Mouse (Mus musculus): ENCODE data around the gene Fam131c. TPM values are rescaled to one million over a fixed set of nuclear protein-coding genes. Genes with fewer than 3 reads are reported as not detected.
A peak's percentile ranks its signal among the peaks of the same experiment; 100 is the strongest.

Gene Fam131c
- 1.00 and 1.0 TPM in 2 replicates for polyA plus RNA-seq (2014; fragmentation: Nextera tagmentation; extraction: Ambion mirVana)

DNA sequence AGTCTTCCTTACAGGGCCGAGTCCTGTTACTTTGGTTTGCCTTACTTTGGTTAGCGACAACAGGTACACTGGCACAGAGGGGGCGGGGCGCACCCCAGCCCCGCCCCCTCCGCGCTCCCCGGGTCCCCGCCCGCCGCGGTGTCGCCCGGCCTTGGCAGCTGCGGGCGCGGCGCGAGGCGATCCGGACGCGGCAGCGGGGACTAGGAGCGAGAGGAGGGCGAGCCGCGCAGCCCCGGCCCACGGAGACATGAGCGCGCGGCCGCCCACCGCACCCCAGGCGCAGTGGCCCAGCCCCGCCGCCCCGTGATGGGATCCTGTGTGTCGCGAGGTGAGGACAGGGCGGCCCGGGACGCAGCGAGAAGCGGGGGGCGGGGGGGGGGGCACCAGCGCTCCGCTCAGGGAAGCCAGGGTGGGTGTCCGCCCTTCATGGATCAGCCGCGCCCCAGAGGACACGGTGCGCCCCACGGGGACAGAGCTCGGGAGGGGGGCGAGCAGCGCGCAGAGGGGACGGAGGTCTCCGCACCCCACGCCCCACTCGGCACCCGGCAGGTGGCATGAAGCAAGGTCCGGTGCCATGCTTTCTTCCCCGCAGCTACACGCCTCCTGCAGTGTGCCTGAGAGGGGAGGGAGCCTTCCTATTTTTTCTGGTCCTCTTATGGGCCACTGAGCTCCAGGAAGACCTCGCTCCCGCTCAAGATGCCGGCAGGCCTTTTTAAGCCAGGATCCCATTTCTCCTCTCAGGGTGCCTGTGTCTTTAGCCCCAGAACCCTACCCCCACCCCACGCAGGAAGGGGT lies at the start of gene Fam131c:
Gene Fam131c (plus strand): TSS at position 224 of the 795 bp plus-strand sequence.
- no peaks in the 10 kb centered on the region for H3K36me3 ChIP-seq (ENCODE audit: control insufficient read depth, insufficient read depth, low read length)
- no peak for ATAC-seq (replicated peaks; ENCODE audit: insufficient number of reproducible peaks, low FRiP score, low TSS enrichment)
- 1% methylated on average over 57 of the region's 71 CpGs for WGBS (ENCODE audit: insufficient replicate concordance)
- peaks cover 65% of the 10 kb centered on the region for H3K27me3 ChIP-seq (ENCODE audit: control insufficient read depth, insufficient read depth, low read length)
- H3K4me1 ChIP-seq (ENCODE audit: control insufficient read depth, insufficient read depth, low read length) = peaks cover 4% of the 10 kb centered on the region; the same call in 1 of the 2 replicates
- H3K9ac ChIP-seq (ENCODE audit: low read depth, low read length) = peak within 1 kb of the TSS; percentile 59
- H3K9me3 ChIP-seq (replicated peaks; ENCODE audit: control insufficient read depth, low read length) = no peaks in the 10 kb centered on the region
- peak within 1 kb of the TSS; percentile 98 for H3K4me2 ChIP-seq
- peak within 1 kb of the TSS; percentile 60 for H3K4me3 ChIP-seq (ENCODE audit: low read depth, low read length)
- no peak within 1 kb of the TSS for H3K27ac ChIP-seq (ENCODE audit: low read depth, low read length)

- no peaks in the 10 kb centered on the region for H3K27me3 ChIP-seq (ENCODE audit: control insufficient read depth, insufficient read depth, low read length)
- H3K27ac ChIP-seq (ENCODE audit: low read depth, low read length) = no peak overlapping the region
- no peak for ATAC-seq (replicated peaks; ENCODE audit: insufficient number of reproducible peaks, low FRiP score, low TSS enrichment)
- no peak overlapping the region for H3K4me2 ChIP-seq
- WGBS (ENCODE audit: insufficient replicate concordance) = 74% methylated on average over 11 of the region's 11 CpGs
- peaks cover 24% of the 10 kb centered on the region for H3K4me1 ChIP-seq (ENCODE audit: control insufficient read depth, insufficient read depth, low read length)
- peaks cover 20% of the 10 kb centered on the region; the same call in 1 of the 2 replicates for H3K36me3 ChIP-seq (ENCODE audit: control insufficient read depth, insufficient read depth, low read length)
- H3K4me3 ChIP-seq (ENCODE audit: low read depth, low read length) = no peak overlapping the region
- no peaks in the 10 kb centered on the region for H3K9me3 ChIP-seq (replicated peaks; ENCODE audit: control insufficient read depth, low read length)
- H3K9ac ChIP-seq (ENCODE audit: low read depth, low read length) = no peak overlapping the region
These were observed 45.5 kb upstream of the Fam131c start for GRCm38 (mm10) chr4:141322526-141322925.

- H3K4me3 ChIP-seq (ENCODE audit: low read depth, low read length) = no peak overlapping the region
- peaks cover 15% of the 10 kb centered on the region; the same call in 1 of the 2 replicates for H3K36me3 ChIP-seq (ENCODE audit: control insufficient read depth, insufficient read depth, low read length)
- H3K9ac ChIP-seq (ENCODE audit: low read depth, low read length) = no peak overlapping the region
- WGBS (ENCODE audit: insufficient replicate concordance) = 58% methylated on average over 6 of the region's 6 CpGs
- no peaks in the 10 kb centered on the region for H3K27me3 ChIP-seq (ENCODE audit: control insufficient read depth, insufficient read depth, low read length)
- H3K9me3 ChIP-seq (replicated peaks; ENCODE audit: control insufficient read depth, low read length) = no peaks in the 10 kb centered on the region
- H3K4me2 ChIP-seq = no peak overlapping the region
- peak overlapping the region; percentile 54; the same call in 1 of the 2 replicates for H3K27ac ChIP-seq (ENCODE audit: low read depth, low read length)
- peaks cover 24% of the 10 kb centered on the region for H3K4me1 ChIP-seq (ENCODE audit: control insufficient read depth, insufficient read depth, low read length)
- ATAC-seq (replicated peaks; ENCODE audit: insufficient number of reproducible peaks, low FRiP score, low TSS enrichment) = no peak
These were observed 43.2 kb upstream of the Fam131c start for GRCm38 (mm10) chr4:141324771-141325191.

DNA sequence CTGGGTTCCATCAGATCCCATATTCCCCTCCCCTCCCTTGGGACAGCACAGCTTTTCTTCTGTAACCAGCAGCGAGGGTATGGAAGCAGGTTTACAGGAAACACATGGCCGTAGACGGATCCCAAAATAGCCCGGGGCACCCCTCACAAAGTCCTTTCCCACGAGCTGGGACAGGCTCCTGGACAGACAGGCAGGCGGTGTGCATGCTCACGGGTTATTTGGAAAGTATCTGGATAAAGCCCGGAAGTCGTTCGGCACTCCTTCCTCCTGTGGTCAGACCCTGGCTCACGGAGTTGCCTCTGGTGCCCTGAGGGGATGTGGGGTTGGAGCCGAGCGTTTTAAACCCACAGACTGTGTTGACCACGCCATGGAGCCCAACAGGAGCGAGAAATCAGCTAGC lies 42.4 kb upstream of the Fam131c start:
- Histone ChIP-seq H3K9ac (ENCODE audit: low read depth, low read length) (0 out of 2 replicates have a peak overlapping the region, but pooled peaks have one; percentile 0), H3K4me2 (no peak overlapping the region), H3K27me3 (ENCODE audit: control insufficient read depth, insufficient read depth, low read length) (no peaks in the 10 kb centered on the region), H3K4me3 (ENCODE audit: low read depth, low read length) (no peak overlapping the region), H3K4me1 (ENCODE audit: control insufficient read depth, insufficient read depth, low read length) (peaks cover 24% of the 10 kb centered on the region), H3K9me3 (replicated peaks; ENCODE audit: control insufficient read depth, low read length) (no peaks in the 10 kb centered on the region), H3K27ac (ENCODE audit: low read depth, low read length) (peak overlapping the region; percentile 70), H3K36me3 (ENCODE audit: control insufficient read depth, insufficient read depth, low read length) (peaks cover 15% of the 10 kb centered on the region; the same call in 1 of the 2 replicates)
- WGBS (ENCODE audit: insufficient replicate concordance) = 40% methylated on average over 15 of the region's 15 CpGs
- no peak for ATAC-seq (replicated peaks; ENCODE audit: insufficient number of reproducible peaks, low FRiP score, low TSS enrichment)

DNA sequence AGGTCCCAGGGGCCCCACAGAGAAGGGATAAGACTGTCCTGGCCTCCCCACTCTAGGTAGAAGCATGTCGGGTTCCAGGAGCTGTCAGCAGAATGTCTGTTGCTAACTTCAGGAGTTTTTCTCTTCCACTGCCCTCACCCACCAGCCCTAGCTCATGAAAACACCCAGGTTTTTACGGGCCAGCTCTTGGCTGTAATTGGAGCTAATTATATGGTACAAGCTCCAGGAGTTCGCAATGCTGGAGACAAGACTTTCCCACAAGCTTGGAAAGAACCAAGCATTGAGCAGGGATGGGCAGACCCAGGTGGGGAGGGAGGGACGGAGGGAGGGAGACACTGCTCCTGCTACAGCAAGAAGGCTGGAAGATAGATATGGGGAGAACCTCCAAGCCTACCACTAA lies 40.9 kb upstream of the Fam131c start:
- no peaks in the 10 kb centered on the region for H3K9me3 ChIP-seq (replicated peaks; ENCODE audit: control insufficient read depth, low read length)
- no peak overlapping the region for H3K4me2 ChIP-seq
- WGBS (ENCODE audit: insufficient replicate concordance) = 72% methylated on average over 4 of the region's 4 CpGs
- H3K4me1 ChIP-seq (ENCODE audit: control insufficient read depth, insufficient read depth, low read length) = peaks cover 24% of the 10 kb centered on the region
- no peak overlapping the region for H3K4me3 ChIP-seq (ENCODE audit: low read depth, low read length)
- ATAC-seq (replicated peaks; ENCODE audit: insufficient number of reproducible peaks, low FRiP score, low TSS enrichment) = no peak
- no peak overlapping the region for H3K27ac ChIP-seq (ENCODE audit: low read depth, low read length)
- no peaks in the 10 kb centered on the region for H3K27me3 ChIP-seq (ENCODE audit: control insufficient read depth, insufficient read depth, low read length)
- no peak overlapping the region for H3K9ac ChIP-seq (ENCODE audit: low read depth, low read length)
- peaks cover 13% of the 10 kb centered on the region; the same call in 1 of the 2 replicates for H3K36me3 ChIP-seq (ENCODE audit: control insufficient read depth, insufficient read depth, low read length)

DNA sequence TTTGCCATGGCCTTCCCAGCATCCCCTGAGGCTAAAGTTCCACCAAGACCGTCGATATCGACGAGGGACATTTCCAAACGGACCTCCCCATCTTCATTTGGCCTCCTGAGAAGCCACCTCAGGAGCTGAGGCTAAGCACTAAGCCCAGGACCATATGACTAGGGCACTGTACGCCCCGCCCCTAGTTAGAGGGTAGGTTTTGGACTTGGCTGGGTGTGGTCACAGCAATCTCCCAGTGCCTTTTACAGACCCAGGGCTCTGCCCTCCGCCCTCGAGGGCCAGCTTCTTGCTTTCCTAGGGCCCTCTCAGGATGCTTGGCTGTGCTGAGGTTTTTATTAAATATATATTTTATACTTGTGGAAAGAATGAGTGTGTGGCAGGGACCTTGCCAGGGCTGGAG lies 39.3 kb upstream of the Fam131c start:
- H3K4me3 ChIP-seq (ENCODE audit: low read depth, low read length) = no peak overlapping the region
- WGBS (ENCODE audit: insufficient replicate concordance) = 82% methylated on average over 9 of the region's 9 CpGs
- peaks cover 24% of the 10 kb centered on the region for H3K4me1 ChIP-seq (ENCODE audit: control insufficient read depth, insufficient read depth, low read length)
- ATAC-seq (replicated peaks; ENCODE audit: insufficient number of reproducible peaks, low FRiP score, low TSS enrichment) = no peak
- H3K9ac ChIP-seq (ENCODE audit: low read depth, low read length) = no peak overlapping the region
- no peaks in the 10 kb centered on the region for H3K9me3 ChIP-seq (replicated peaks; ENCODE audit: control insufficient read depth, low read length)
- H3K27me3 ChIP-seq (ENCODE audit: control insufficient read depth, insufficient read depth, low read length) = no peaks in the 10 kb centered on the region
- no peak overlapping the region for H3K4me2 ChIP-seq
- H3K36me3 ChIP-seq (ENCODE audit: control insufficient read depth, insufficient read depth, low read length) = peaks cover 5% of the 10 kb centered on the region; the same call in 1 of the 2 replicates
- no peak overlapping the region for H3K27ac ChIP-seq (ENCODE audit: low read depth, low read length)

- H3K36me3 ChIP-seq (ENCODE audit: control insufficient read depth, insufficient read depth, low read length) = no peaks in the 10 kb centered on the region
- H3K4me3 ChIP-seq (ENCODE audit: low read depth, low read length) = no peak overlapping the region
- WGBS (ENCODE audit: insufficient replicate concordance) = 68% methylated on average over 12 of the region's 12 CpGs
- H3K27me3 ChIP-seq (ENCODE audit: control insufficient read depth, insufficient read depth, low read length) = no peaks in the 10 kb centered on the region
- H3K9ac ChIP-seq (ENCODE audit: low read depth, low read length) = no peak overlapping the region
- no peak overlapping the region for H3K27ac ChIP-seq (ENCODE audit: low read depth, low read length)
- ATAC-seq (replicated peaks; ENCODE audit: insufficient number of reproducible peaks, low FRiP score, low TSS enrichment) = no peak
- no peaks in the 10 kb centered on the region for H3K9me3 ChIP-seq (replicated peaks; ENCODE audit: control insufficient read depth, low read length)
- peaks cover 22% of the 10 kb centered on the region for H3K4me1 ChIP-seq (ENCODE audit: control insufficient read depth, insufficient read depth, low read length)
- no peak overlapping the region for H3K4me2 ChIP-seq
These were observed 38.1 kb upstream of the Fam131c start for GRCm38 (mm10) chr4:141329968-141330367.

DNA sequence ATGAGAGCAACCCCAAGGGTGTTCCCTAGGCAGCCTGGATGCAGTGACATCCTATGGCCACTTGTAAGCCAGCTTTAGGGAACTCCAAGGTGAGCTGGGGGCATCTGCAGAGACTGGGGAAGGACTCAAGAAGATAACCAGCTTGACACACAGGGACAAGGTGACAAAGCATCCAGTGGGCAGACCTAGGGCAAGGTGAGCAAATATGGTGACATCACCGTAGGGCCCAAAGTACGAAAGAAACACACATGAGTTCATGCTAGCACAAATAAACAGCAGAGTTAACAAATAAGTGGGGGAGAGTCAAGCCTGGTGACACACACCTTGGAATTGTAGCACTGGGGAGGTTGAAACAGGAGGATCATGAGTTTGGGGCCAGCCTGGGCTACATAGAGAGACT lies 36.6 kb upstream of the Fam131c start:
- Histone ChIP-seq H3K4me1 (ENCODE audit: control insufficient read depth, insufficient read depth, low read length) (peaks cover 17% of the 10 kb centered on the region), H3K4me3 (ENCODE audit: low read depth, low read length) (no peak overlapping the region), H3K9me3 (replicated peaks; ENCODE audit: control insufficient read depth, low read length) (no peaks in the 10 kb centered on the region), H3K36me3 (ENCODE audit: control insufficient read depth, insufficient read depth, low read length) (no peaks in the 10 kb centered on the region), H3K27me3 (ENCODE audit: control insufficient read depth, insufficient read depth, low read length) (no peaks in the 10 kb centered on the region), H3K4me2 (no peak overlapping the region), H3K27ac (ENCODE audit: low read depth, low read length) (no peak overlapping the region), H3K9ac (ENCODE audit: low read depth, low read length) (no peak overlapping the region)
- ATAC-seq (replicated peaks; ENCODE audit: insufficient number of reproducible peaks, low FRiP score, low TSS enrichment) = no peak
- WGBS (ENCODE audit: insufficient replicate concordance) = 99% methylated on average over 2 of the region's 2 CpGs
